ENCODE assay signal across 8 mouse cellular contexts in the genomic region with DNA sequence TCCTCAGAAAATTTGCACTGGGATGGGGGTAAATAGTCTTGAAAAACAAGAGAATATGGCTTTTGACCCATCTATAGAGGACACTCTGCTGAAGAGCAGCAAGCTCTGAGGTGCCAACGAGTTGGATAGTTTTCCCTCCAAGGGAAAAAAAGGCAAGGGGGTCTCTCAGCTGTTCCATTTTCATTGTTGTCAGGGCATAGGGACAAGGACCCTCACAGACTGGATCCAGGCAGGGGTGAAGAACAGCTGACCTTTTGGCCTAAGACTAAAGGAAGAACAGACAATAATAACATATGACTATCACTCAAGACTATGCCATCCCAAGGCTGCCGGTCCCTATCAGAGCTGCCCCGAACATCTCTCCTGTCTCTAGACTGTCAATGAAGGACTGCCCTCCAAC. TPM values are rescaled to one million over a fixed set of nuclear protein-coding genes. Genes with fewer than 3 reads are reported as not detected.
A peak's percentile ranks its signal among the peaks of the same experiment; 100 is the strongest.
DNase-seq lines count a peak whose midpoint lies in the region; ATAC-seq and TF ChIP-seq lines count a peak whose summit lies in the region.

No protein-coding gene starts in this region.

- H3K9ac ChIP-seq in forebrain, embryonic 11.5 days (ENCODE audit: low read length) = no peak overlapping the region; the same call in 1 of the 2 replicates
- H3K9ac ChIP-seq in hindbrain, postnatal 0 days (replicated peaks; ENCODE audit: low read length) = peak overlapping the region; percentile 79

- peak overlapping the region; percentile 95 for H3K27ac ChIP-seq in layer of hippocampus, adult 2 months
- H3K27ac ChIP-seq in forebrain, embryonic 11.5 days (ENCODE audit: low read depth, low read length) = no peak overlapping the region
- H3K27ac ChIP-seq in hindbrain, postnatal 0 days = no peak overlapping the region

- no peak for ATAC-seq in forebrain, embryonic 11.5 days (replicated peaks; ENCODE audit: low FRiP score)
- ATAC-seq in hindbrain, postnatal 0 days = no peak
- no peak for ATAC-seq in monocyte, adult 5-6 weeks (replicated peaks; ENCODE audit: insufficient number of reproducible peaks, low FRiP score, low TSS enrichment, poor library complexity, severe bottlenecking)

- peak overlapping the region; percentile 90 for H3K4me2 ChIP-seq in forebrain, embryonic 11.5 days (ENCODE audit: low read depth, low read length, severe bottlenecking)
- peak overlapping the region; percentile 93 for H3K4me2 ChIP-seq in hindbrain, postnatal 0 days (ENCODE audit: low read depth, low read length)
- peak overlapping the region; percentile 77 for H3K4me2 ChIP-seq in myocyte (ENCODE audit: low read depth)

- peaks cover 51% of the 10 kb centered on the region for H3K79me2 ChIP-seq in myocyte (ENCODE audit: control insufficient read depth, insufficient read depth)

- H3K9me3 ChIP-seq in forebrain, embryonic 11.5 days (ENCODE audit: control insufficient read depth, low read length) = no peaks in the 10 kb centered on the region
- H3K9me3 ChIP-seq in hindbrain, postnatal 0 days (ENCODE audit: low read length) = no peaks in the 10 kb centered on the region

- H3K4me1 ChIP-seq in forebrain, embryonic 11.5 days (replicated peaks; ENCODE audit: control insufficient read depth, insufficient read depth, low read length) = peaks cover 20% of the 10 kb centered on the region; the same call in 1 of the 2 replicates
- H3K4me1 ChIP-seq in hindbrain, postnatal 0 days (ENCODE audit: insufficient read depth, low read length) = peaks cover 28% of the 10 kb centered on the region

- 66% methylated on average over 3 of the region's 3 CpGs for WGBS in forebrain, embryonic 11.5 days
- WGBS in hindbrain, postnatal 0 days = 21% methylated on average over 3 of the region's 3 CpGs

- H3K4me3 ChIP-seq in layer of hippocampus, adult 2 months = peak overlapping the region; percentile 94
- H3K4me3 ChIP-seq in forebrain, embryonic 11.5 days (ENCODE audit: low read depth, low read length) = peak overlapping the region; percentile 77
- peak overlapping the region; percentile 91 for H3K4me3 ChIP-seq in hindbrain, postnatal 0 days (ENCODE audit: low read length)
- H3K4me3 ChIP-seq in myocyte = no peak overlapping the region

- H3ac ChIP-seq in myocyte (ENCODE audit: control insufficient read depth, insufficient read length) = no peak overlapping the region

- TF ChIP-seq CTCF in layer of hippocampus, adult 2 months (conservative IDR thresholded peaks at IDR 0.05) = no peak
- TF ChIP-seq CTCF in hindbrain, postnatal 0 days (IDR thresholded peaks at IDR 0.05; ENCODE audit: low read depth) = no peak

- no peaks in the 10 kb centered on the region for H3K27me3 ChIP-seq in forebrain, embryonic 11.5 days (ENCODE audit: control insufficient read depth, insufficient read depth, low read length)
- no peaks in the 10 kb centered on the region for H3K27me3 ChIP-seq in hindbrain, postnatal 0 days (ENCODE audit: insufficient read depth, low read length)
- H3K27me3 ChIP-seq in myocyte (ENCODE audit: control insufficient read depth, insufficient read depth, insufficient read length) = no peaks in the 10 kb centered on the region

- H3K36me3 ChIP-seq in forebrain, embryonic 11.5 days (ENCODE audit: control insufficient read depth, insufficient read depth, low read length) = no peaks in the 10 kb centered on the region
- H3K36me3 ChIP-seq in hindbrain, postnatal 0 days (ENCODE audit: insufficient read depth, low read length) = no peaks in the 10 kb centered on the region
- H3K36me3 ChIP-seq in myocyte (ENCODE audit: control insufficient read depth, insufficient read depth) = no peaks in the 10 kb centered on the region

- no peak for TF ChIP-seq POLR2A in myocyte (IDR thresholded peaks at IDR 0.05; ENCODE audit: insufficient read length, low read depth)

- DNase-seq in layer of hippocampus, adult 2 months (ENCODE audit: low spot score in 2 of 2) = no peak
- DNase-seq in layer of hippocampus, postnatal 36 days = no peak
- no peak for DNase-seq in forebrain, embryonic 11.5 days (ENCODE audit: low spot score)
- no peak for DNase-seq in hindbrain, postnatal 0 days (ENCODE audit: low spot score)
- no peak for DNase-seq in ovary, postnatal 10 days (ENCODE audit: low spot score)
- no peak for DNase-seq in spleen, postnatal 14 days (ENCODE audit: low spot score in 2 of 2)

TF ChIP-seq in myocyte, 11 proteins besides CTCF, POLR2A, EP300 and RAD21:
- no peak for TF ChIP-seq REST (IDR thresholded peaks at IDR 0.05; ENCODE audit: insufficient read depth, insufficient read length)
- TF ChIP-seq SRF (IDR thresholded peaks at IDR 0.05; ENCODE audit: control insufficient read depth, insufficient read length, low read depth) = no peak
- no peak for TF ChIP-seq MYOG (IDR thresholded peaks at IDR 0.05; ENCODE audit: control insufficient read depth in 1 of 3, insufficient read depth in 1 of 3, insufficient read length in 2 of 3, low read depth in 2 of 3)
- no peak for TF ChIP-seq CEBPB (IDR thresholded peaks at IDR 0.05; ENCODE audit: insufficient read depth, poor library complexity, severe bottlenecking)
- TF ChIP-seq E2F4 (IDR thresholded peaks at IDR 0.05; ENCODE audit: insufficient read depth) = no peak
- TF ChIP-seq TCF3 (IDR thresholded peaks at IDR 0.05; ENCODE audit: insufficient read length, low read depth) = no peak
- TF ChIP-seq TCF12 (IDR thresholded peaks at IDR 0.05; ENCODE audit: insufficient read depth, poor library complexity, severe bottlenecking) = no peak
- TF ChIP-seq USF1 (IDR thresholded peaks at IDR 0.05; ENCODE audit: low read depth) = no peak

RNA-seq across cellular contexts. Expression of gene Plxna2, which starts 4.2 kb away (rescaled TPM):
- 10 to 100 TPM; 68.1 to 73.2 TPM for total RNA-seq in layer of hippocampus, adult 2 months (2021)
- total RNA-seq in layer of hippocampus, postnatal 36 days (2021) = 10 to 100 TPM; 65.0 to 73.0 TPM
- 19.0 and 22.5 TPM in 2 replicates for polyA plus RNA-seq in forebrain, embryonic 11.5 days (2014; fragmentation: Nextera tagmentation; extraction: Ambion mirVana)
- 48.2 and 52.0 TPM in 2 replicates for total RNA-seq in hindbrain, postnatal 0 days (2014; rRNA removed)
- polyA plus RNA-seq in hindbrain, postnatal 0 days (2015; fragmentation: Nextera tagmentation; extraction: Ambion mirVana) = 11.1 and 11.7 TPM in 2 replicates
- 3.6 TPM for polyA plus RNA-seq in myocyte (2012; fragmentation: generic; extraction: Trizol)
- not detected in 3 replicates for total RNA-seq in monocyte, adult 5-6 weeks (2017)

Comparison
In these comparisons a context has a peak if more than half of its experiments do, and no peak if none do; other contexts are left out.
1. RNA of gene Plxna2, which starts 4.2 kb away (total RNA-seq): 68.1 to 73.2 TPM in layer of hippocampus, adult 2 months, 65.0 to 73.0 TPM in layer of hippocampus, postnatal 36 days and 48.2 to 52.0 TPM in hindbrain, postnatal 0 days; not detected in monocyte, adult 5-6 weeks; every median in the first group is over 10 times any median in the second.
2. Peak in every context shown above with its lines, with median percentiles within 50 percentile points of each other: H3K4me2 ChIP-seq.